Mouse (Mus musculus) erythroblast, embryonic 14.5 days (primary cell): ENCODE data around the gene Rasgrp2.

ENCODE experiments used
- GATA1 ChIP-seq: IDR thresholded peaks from 2 replicates; pipeline ENCODE4 v1.6.1; 2012; ENCODE audit warnings: low read length, inconsistent platforms, mixed read lengths
- TAL1 ChIP-seq: IDR thresholded peaks from 3 replicates; pipeline ENCODE4 v1.6.1; 2012; ENCODE audit warnings: low read length, inconsistent platforms, mixed read lengths

DNA sequence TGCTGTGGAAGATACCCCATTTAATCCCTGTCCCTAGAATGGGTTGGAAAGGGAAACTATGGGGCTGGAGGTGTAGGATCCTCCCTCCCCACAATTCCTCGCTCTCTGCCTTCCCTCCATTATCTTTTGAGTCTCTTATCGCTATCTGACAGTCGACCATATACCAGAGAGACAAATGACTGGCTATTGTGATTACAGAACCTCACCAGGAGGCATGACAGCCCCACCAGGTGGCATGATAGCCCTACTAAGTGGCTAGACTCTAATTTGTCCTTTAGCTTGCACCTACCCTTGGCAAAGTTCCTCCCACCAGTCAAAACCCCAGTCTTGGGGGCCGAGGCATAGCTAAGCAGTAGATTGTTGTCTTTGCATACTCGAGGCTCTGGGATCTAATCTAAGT is 49.6 kb downstream of the Rasgrp2 start:
- TF ChIP-seq GATA1 = no peak
- no peak for TF ChIP-seq TAL1
